Comparison of ENCODE assay signal across 17 mouse cellular contexts in genomic region chr14:17862651-17863050, GRCm38 (mm10).
"Had no signal": no experiment of that assay in that cellular context is flagged by ENCODE, and none has a peak within 500 bp of the region (broad histone marks: within the 10 kb centered on the region; RNA-seq: fewer than 3 reads in every experiment).

No protein-coding gene starts in this region.

- H3K4me1 ChIP-seq: kidney, embryonic 15.5 days; liver, embryonic 13.5 days; midbrain, embryonic 12.5 days; midbrain, embryonic 15.5 days; neural tube, embryonic 13.5 days; stomach, embryonic 15.5 days had no signal

- H3K36me3 ChIP-seq: kidney, embryonic 15.5 days; liver, embryonic 13.5 days; midbrain, embryonic 12.5 days; midbrain, embryonic 15.5 days; neural tube, embryonic 13.5 days; stomach, embryonic 15.5 days had no signal

- H3K27me3 ChIP-seq: kidney, embryonic 15.5 days; liver, embryonic 13.5 days; midbrain, embryonic 12.5 days; midbrain, embryonic 15.5 days; neural tube, embryonic 13.5 days; stomach, embryonic 15.5 days had no signal

- H3K4me3 ChIP-seq: kidney, embryonic 15.5 days; left cerebral cortex, adult 2 months; liver, embryonic 13.5 days; midbrain, embryonic 12.5 days; midbrain, embryonic 15.5 days; myocyte; neural tube, embryonic 13.5 days; stomach, embryonic 15.5 days had no signal

- ATAC-seq: midbrain, embryonic 15.5 days had no signal

- H3K4me2 ChIP-seq: kidney, embryonic 15.5 days; liver, embryonic 13.5 days; midbrain, embryonic 12.5 days; midbrain, embryonic 15.5 days; neural tube, embryonic 13.5 days; stomach, embryonic 15.5 days had no signal

- DNase-seq: kidney, adult 8-10 months; kidney, postnatal 10 days; kidney, postnatal 36 days; layer of hippocampus, postnatal 36 days; liver, embryonic 13.5 days; lung, adult 2 months; right cerebral cortex, postnatal 25 days; spleen, adult 18-20 months; thymus, postnatal 36 days had no signal

- H3K9me3 ChIP-seq: kidney, embryonic 15.5 days; liver, embryonic 13.5 days; midbrain, embryonic 12.5 days; midbrain, embryonic 15.5 days; neural tube, embryonic 13.5 days; stomach, embryonic 15.5 days had no signal

- H3K9ac ChIP-seq: kidney, embryonic 15.5 days; liver, embryonic 13.5 days; midbrain, embryonic 12.5 days; midbrain, embryonic 15.5 days; neural tube, embryonic 13.5 days; stomach, embryonic 15.5 days had no signal

- H3K27ac ChIP-seq: kidney, embryonic 15.5 days; left cerebral cortex, adult 2 months; liver, embryonic 13.5 days; macrophage; midbrain, embryonic 12.5 days; midbrain, embryonic 15.5 days; neural tube, embryonic 13.5 days; stomach, embryonic 15.5 days had no signal
